Mouse (Mus musculus): ENCODE measurements around the gene Gkn1. TPM values are rescaled to one million over a fixed set of nuclear protein-coding genes. Genes with fewer than 3 reads are reported as not detected.
A peak's percentile ranks its signal among the peaks of the same experiment; 100 is the strongest.

Gene Gkn1
- polyA plus RNA-seq, 1 experiment from 2014 or later, result not detected

- H3K4me1 ChIP-seq (ENCODE audit: control insufficient read depth, insufficient read depth, low read length), result no peaks in the 10 kb centered on the region
- ATAC-seq, result no peak
- DNase-seq (ENCODE audit: low spot score), result peak; percentile 33
- no peak overlapping the region; the same call in 1 of the 2 replicates for H3K4me2 ChIP-seq (ENCODE audit: low read length)
- H3K27me3 ChIP-seq (replicated peaks; ENCODE audit: control insufficient read depth, insufficient read depth, low read length), result no peaks in the 10 kb centered on the region
- 56% methylated on average over 5 of the region's 6 CpGs for WGBS
- H3K36me3 ChIP-seq (ENCODE audit: control insufficient read depth, insufficient read depth, low read length), result no peaks in the 10 kb centered on the region
- H3K4me3 ChIP-seq (ENCODE audit: low read depth, low read length), result no peak overlapping the region
- H3K9ac ChIP-seq (ENCODE audit: low read length), result no peak overlapping the region
- H3K9me3 ChIP-seq (replicated peaks; ENCODE audit: control insufficient read depth, low read length), result no peaks in the 10 kb centered on the region
- no peak overlapping the region for H3K27ac ChIP-seq (ENCODE audit: low read depth, low read length)
Measured at GRCm38 (mm10) chr6:87384761-87385160, 34.0 kb upstream of the Gkn1 start.

DNA sequence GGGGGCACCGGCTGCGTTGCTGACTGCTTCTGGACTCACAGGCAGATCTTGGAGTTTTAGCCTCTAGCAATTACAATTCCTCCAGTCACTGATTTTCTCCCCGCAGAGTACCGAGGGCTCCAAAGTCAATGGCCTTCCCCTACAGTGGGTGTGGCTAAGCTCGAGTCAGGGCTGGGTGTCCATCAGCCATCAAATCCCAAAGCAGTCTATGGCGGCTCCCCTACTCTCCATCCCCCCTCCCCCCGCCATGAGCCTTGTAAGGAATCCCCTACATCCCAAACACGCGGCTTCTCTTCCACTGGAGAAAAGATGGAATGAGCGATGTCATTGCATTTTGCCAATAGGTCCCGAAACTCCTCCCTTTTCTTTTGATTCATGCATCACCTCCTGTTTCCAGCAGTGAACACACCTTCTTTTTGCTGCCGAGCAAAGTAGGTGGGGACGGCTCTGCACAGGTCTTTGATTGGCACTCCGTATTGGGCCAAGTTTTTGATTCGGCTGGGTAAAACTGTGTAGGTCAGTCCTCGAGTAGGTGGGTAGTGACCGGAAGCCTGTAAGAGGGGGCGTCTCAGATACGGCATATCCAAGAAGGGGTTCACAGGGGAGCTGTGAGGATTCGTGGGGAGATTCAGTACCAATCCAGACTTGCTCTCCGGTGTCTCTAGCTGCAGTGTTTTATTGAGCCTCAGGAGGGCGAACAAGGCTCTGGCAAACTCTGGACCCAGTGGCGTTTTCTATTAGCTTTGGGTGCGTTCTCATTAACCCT is 33.4 kb upstream of the Gkn1 start:
- Histone ChIP-seq H3K9me3 (replicated peaks; ENCODE audit: control insufficient read depth, low read length) (no peaks in the 10 kb centered on the region), H3K4me2 (ENCODE audit: low read length) (peak overlapping the region; percentile 57), H3K27me3 (replicated peaks; ENCODE audit: control insufficient read depth, insufficient read depth, low read length) (no peaks in the 10 kb centered on the region), H3K36me3 (ENCODE audit: control insufficient read depth, insufficient read depth, low read length) (no peaks in the 10 kb centered on the region), H3K27ac (ENCODE audit: low read depth, low read length) (no peak overlapping the region), H3K4me3 (ENCODE audit: low read depth, low read length) (peak overlapping the region; percentile 23), H3K4me1 (ENCODE audit: control insufficient read depth, insufficient read depth, low read length) (no peaks in the 10 kb centered on the region), H3K9ac (ENCODE audit: low read length) (peak overlapping the region; percentile 46; the same call in 1 of the 2 replicates)
- 6% methylated on average over 24 of the region's 24 CpGs for WGBS
- ATAC-seq, result peak; percentile 32; the same call in 1 of the 2 replicates
- peak; percentile 54 for DNase-seq (ENCODE audit: low spot score)

DNA sequence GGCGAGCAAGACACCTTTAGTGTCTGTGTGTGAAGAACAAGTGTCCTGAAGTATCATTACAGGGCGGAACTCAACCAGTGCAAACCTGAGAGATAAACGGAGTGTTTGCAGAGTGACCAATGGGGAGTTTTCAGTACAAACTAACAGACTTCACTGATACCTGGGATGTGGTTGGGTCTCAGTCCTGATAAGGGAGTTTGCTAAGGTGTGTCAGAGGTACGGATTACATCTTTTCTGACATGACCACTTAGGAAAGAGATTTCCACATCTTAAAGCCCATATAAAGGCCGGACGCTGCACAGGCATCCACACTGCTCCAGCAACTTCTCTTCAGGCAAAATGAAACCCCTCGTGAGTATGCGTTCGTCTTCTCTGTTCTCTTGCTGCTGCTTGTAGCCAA is 22.3 kb upstream of the Gkn1 start, which contains the start of gene Gkn2:
Gkn2 (plus strand) TSS at position 301 of the 400 bp plus-strand sequence.
- WGBS, result 91% methylated on average over 9 of the region's 9 CpGs

GRCm38 (mm10) chr6:87369223-87369622 is 18.5 kb upstream of the Gkn1 start:
- Histone ChIP-seq H3K4me3 (ENCODE audit: low read depth, low read length) (no peak overlapping the region), H3K9ac (ENCODE audit: low read length) (no peak overlapping the region), H3K4me1 (ENCODE audit: control insufficient read depth, insufficient read depth, low read length) (no peaks in the 10 kb centered on the region), H3K27me3 (replicated peaks; ENCODE audit: control insufficient read depth, insufficient read depth, low read length) (no peaks in the 10 kb centered on the region), H3K27ac (ENCODE audit: low read depth, low read length) (no peak overlapping the region), H3K36me3 (ENCODE audit: control insufficient read depth, insufficient read depth, low read length) (no peaks in the 10 kb centered on the region), H3K4me2 (ENCODE audit: low read length) (no peak overlapping the region), H3K9me3 (replicated peaks; ENCODE audit: control insufficient read depth, low read length) (no peaks in the 10 kb centered on the region)
- 89% methylated on average over 5 of the region's 5 CpGs for WGBS
- ATAC-seq (no peak), DNase-seq (ENCODE audit: low spot score) (no peak)

More for the DNA sequence above, 22.3 kb upstream of the Gkn1 start, which contains the start of gene Gkn2:
- Histone ChIP-seq H3K4me1 (ENCODE audit: control insufficient read depth, insufficient read depth, low read length) (no peaks in the 10 kb centered on the region), H3K27ac (ENCODE audit: low read depth, low read length) (no peak within 1 kb of the TSS), H3K4me3 (ENCODE audit: low read depth, low read length) (no peak within 1 kb of the TSS), H3K4me2 (ENCODE audit: low read length) (no peak within 1 kb of the TSS), H3K9ac (ENCODE audit: low read length) (no peak within 1 kb of the TSS), H3K27me3 (replicated peaks; ENCODE audit: control insufficient read depth, insufficient read depth, low read length) (no peaks in the 10 kb centered on the region), H3K9me3 (replicated peaks; ENCODE audit: control insufficient read depth, low read length) (no peaks in the 10 kb centered on the region), H3K36me3 (ENCODE audit: control insufficient read depth, insufficient read depth, low read length) (no peaks in the 10 kb centered on the region)
- DNase-seq (ENCODE audit: low spot score), result no peak
- no peak for ATAC-seq

GRCm38 (mm10) chr6:87354441-87354840 is 3.7 kb upstream of the Gkn1 start:
- H3K9ac ChIP-seq (ENCODE audit: low read length), result no peak overlapping the region
- H3K4me1 ChIP-seq (ENCODE audit: control insufficient read depth, insufficient read depth, low read length), result no peaks in the 10 kb centered on the region
- ATAC-seq (no peak), DNase-seq (ENCODE audit: low spot score) (peak; percentile 14)
- no peak overlapping the region for H3K4me2 ChIP-seq (ENCODE audit: low read length)
- H3K27ac ChIP-seq (ENCODE audit: low read depth, low read length), result no peak overlapping the region
- H3K27me3 ChIP-seq (replicated peaks; ENCODE audit: control insufficient read depth, insufficient read depth, low read length), result no peaks in the 10 kb centered on the region
- H3K36me3 ChIP-seq (ENCODE audit: control insufficient read depth, insufficient read depth, low read length), result no peaks in the 10 kb centered on the region
- 58% methylated on average over 5 of the region's 5 CpGs for WGBS
- no peaks in the 10 kb centered on the region for H3K9me3 ChIP-seq (replicated peaks; ENCODE audit: control insufficient read depth, low read length)
- H3K4me3 ChIP-seq (ENCODE audit: low read depth, low read length), result no peak overlapping the region

- no peak overlapping the region for H3K27ac ChIP-seq (ENCODE audit: low read depth, low read length)
- H3K4me2 ChIP-seq (ENCODE audit: low read length), result no peak overlapping the region; the same call in 1 of the 2 replicates
- WGBS, result 31% methylated on average over 6 of the region's 6 CpGs
- H3K4me1 ChIP-seq (ENCODE audit: control insufficient read depth, insufficient read depth, low read length), result peaks cover 14% of the 10 kb centered on the region
- ATAC-seq (no peak), DNase-seq (ENCODE audit: low spot score) (no peak)
- H3K9me3 ChIP-seq (replicated peaks; ENCODE audit: control insufficient read depth, low read length), result no peaks in the 10 kb centered on the region
- no peaks in the 10 kb centered on the region for H3K27me3 ChIP-seq (replicated peaks; ENCODE audit: control insufficient read depth, insufficient read depth, low read length)
- H3K4me3 ChIP-seq (ENCODE audit: low read depth, low read length), result peak overlapping the region; percentile 64; the same call in 1 of the 2 replicates
- H3K36me3 ChIP-seq (ENCODE audit: control insufficient read depth, insufficient read depth, low read length), result no peaks in the 10 kb centered on the region
- H3K9ac ChIP-seq (ENCODE audit: low read length), result no peak overlapping the region
Measured at GRCm38 (mm10) chr6:87335935-87336295, 14.8 kb downstream of the Gkn1 start.

DNA sequence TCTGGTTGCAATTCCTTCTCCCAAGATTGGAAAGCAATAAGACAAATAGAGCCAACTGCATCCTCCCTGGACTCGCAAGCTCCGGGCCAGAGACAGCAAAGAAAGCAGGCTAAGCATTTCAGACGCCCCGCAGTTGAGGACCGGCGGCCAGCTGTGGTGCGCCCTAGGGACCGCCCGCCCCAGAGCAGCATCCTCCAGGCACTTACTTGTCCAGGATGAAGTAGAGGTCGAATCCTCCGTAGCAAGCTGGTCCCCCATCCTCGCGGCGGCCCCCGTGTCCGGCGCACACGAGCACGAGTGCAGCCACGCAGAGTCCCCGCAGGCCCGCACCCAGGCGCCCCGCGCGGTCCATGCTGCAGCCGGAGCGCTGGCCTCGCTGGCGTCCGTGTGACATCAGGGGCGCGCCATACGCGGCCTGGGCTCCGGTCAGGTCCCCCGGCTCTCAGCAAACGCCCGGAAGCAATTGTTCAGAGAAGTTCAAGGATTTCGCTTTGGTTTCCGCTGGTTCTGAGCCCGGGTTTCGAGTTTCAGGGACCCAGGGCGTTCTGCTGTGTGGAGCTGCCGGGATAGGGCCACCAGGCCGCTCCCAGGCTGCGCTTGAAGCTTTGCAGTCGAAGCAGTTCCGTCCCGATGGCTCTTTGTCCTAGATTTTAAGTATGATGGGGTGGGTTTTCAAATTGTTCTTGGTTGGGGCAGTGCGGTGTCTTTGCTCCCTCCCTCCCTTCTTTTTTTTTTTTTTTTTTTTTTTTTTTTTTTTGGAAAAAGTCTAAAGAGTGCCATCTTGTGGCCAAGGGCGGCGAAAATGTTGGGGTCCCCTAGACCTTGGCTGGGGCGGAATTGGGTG is 15.4 kb downstream of the Gkn1 start, which contains the start of gene Antxr1:
Antxr1 (minus strand) TSS at position 731 of the 844 bp plus-strand sequence.
- ATAC-seq, result peak; percentile 82
- WGBS, result under 1% methylated on average over 54 of the region's 54 CpGs
- Histone ChIP-seq H3K36me3 (ENCODE audit: control insufficient read depth, insufficient read depth, low read length) (no peaks in the 10 kb centered on the region), H3K4me3 (ENCODE audit: low read depth, low read length) (peak within 1 kb of the TSS; percentile 64), H3K27me3 (replicated peaks; ENCODE audit: control insufficient read depth, insufficient read depth, low read length) (no peaks in the 10 kb centered on the region), H3K9ac (ENCODE audit: low read length) (peak within 1 kb of the TSS; percentile 84), H3K4me1 (ENCODE audit: control insufficient read depth, insufficient read depth, low read length) (peaks cover 14% of the 10 kb centered on the region), H3K27ac (ENCODE audit: low read depth, low read length) (peak within 1 kb of the TSS; percentile 24; the same call in 1 of the 2 replicates), H3K4me2 (ENCODE audit: low read length) (peak within 1 kb of the TSS; percentile 92), H3K9me3 (replicated peaks; ENCODE audit: control insufficient read depth, low read length) (no peaks in the 10 kb centered on the region)
- DNase-seq (ENCODE audit: low spot score), result peak; percentile 69

DNA sequence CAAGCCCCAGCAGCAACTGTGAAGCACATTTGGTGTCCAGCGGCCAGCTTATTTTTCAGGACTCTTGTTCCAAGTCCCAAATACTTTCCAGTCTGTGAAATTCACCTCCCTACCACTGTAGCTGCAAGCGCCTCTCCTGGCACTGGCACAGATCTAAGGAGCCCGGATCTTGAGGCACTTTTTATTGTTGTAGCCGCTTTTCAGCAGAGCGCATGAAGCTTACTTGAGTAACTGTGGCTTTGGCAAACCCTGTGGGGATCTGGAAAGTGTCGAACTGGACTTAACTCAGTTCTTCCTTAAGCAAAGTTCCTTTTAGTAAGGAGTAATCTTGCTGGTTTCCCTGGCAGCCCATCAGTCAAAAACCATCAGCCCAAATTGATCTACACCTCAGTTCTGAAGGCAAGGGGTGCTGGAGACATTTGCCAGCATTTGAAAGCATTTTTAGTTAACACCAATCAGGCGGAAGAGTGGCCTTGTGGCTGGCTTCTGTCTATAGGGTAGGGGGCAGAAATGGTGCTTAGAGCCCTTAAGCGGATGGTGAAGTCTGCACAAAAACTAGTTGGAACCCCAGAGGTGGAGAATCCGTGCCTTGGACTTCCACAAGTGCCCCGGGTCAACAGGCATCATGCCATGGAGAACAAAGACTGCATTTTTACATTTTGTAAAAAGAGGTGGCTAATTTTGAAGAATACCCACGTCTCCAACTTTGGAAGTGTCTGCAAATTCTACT is 16.2 kb downstream of the Gkn1 start:
- Histone ChIP-seq H3K9ac (ENCODE audit: low read length) (peak overlapping the region; percentile 84), H3K27ac (ENCODE audit: low read depth, low read length) (no peak overlapping the region), H3K27me3 (replicated peaks; ENCODE audit: control insufficient read depth, insufficient read depth, low read length) (no peaks in the 10 kb centered on the region), H3K36me3 (ENCODE audit: control insufficient read depth, insufficient read depth, low read length) (no peaks in the 10 kb centered on the region), H3K9me3 (replicated peaks; ENCODE audit: control insufficient read depth, low read length) (no peaks in the 10 kb centered on the region), H3K4me2 (ENCODE audit: low read length) (peak overlapping the region; percentile 92), H3K4me1 (ENCODE audit: control insufficient read depth, insufficient read depth, low read length) (peaks cover 15% of the 10 kb centered on the region), H3K4me3 (ENCODE audit: low read depth, low read length) (peak overlapping the region; percentile 64)
- ATAC-seq, result peak; percentile 45; the same call in 1 of the 2 replicates
- WGBS, result 5% methylated on average over 11 of the region's 11 CpGs
- DNase-seq (ENCODE audit: low spot score), result peak; percentile 83

Measured in forebrain, embryonic 14.5 days (tissue).